Mouse (Mus musculus): ENCODE data around the gene Gfi1b. TPM values are rescaled to one million over a fixed set of nuclear protein-coding genes. Genes with fewer than 3 reads are reported as not detected.

Gene Gfi1b
- polyA plus RNA-seq, 1 experiment = 0.55 TPM

DNA sequence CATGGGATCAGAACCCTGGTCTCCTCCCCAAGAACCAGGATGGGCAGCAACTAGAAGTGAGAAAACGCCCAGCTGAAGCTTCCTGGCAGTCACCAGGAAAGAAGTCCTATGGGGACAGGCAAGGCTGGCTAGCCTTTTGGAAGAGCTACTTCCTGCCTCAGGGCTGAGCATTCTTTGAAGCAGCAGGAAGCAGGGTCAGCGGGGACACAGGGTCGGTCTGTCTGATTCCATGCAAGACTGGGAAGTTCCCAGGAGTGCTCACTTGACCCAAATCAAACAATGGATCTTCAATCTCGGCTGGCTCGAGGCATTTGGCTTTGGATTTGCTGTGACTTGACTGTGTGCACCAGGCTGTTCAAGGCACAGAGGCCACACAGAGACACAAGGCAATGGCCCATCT is 55.2 kb downstream of the Gfi1b start:
- Histone ChIP-seq H3K4me3 (ENCODE audit: insufficient read depth, low read length) (no peak overlapping the region), H3K4me1 (ENCODE audit: control insufficient read depth, insufficient read depth, low read length) (no peaks in the 10 kb centered on the region), H3K27ac (ENCODE audit: insufficient read depth, low read depth, low read length) (no peak overlapping the region)
- TF ChIP-seq POLR2A (IDR thresholded peaks at IDR 0.05; ENCODE audit: borderline replicate concordance, low read depth, low read length) (no peak), CTCF (IDR thresholded peaks at IDR 0.05; ENCODE audit: low read depth, low read length) (no peak)

DNA sequence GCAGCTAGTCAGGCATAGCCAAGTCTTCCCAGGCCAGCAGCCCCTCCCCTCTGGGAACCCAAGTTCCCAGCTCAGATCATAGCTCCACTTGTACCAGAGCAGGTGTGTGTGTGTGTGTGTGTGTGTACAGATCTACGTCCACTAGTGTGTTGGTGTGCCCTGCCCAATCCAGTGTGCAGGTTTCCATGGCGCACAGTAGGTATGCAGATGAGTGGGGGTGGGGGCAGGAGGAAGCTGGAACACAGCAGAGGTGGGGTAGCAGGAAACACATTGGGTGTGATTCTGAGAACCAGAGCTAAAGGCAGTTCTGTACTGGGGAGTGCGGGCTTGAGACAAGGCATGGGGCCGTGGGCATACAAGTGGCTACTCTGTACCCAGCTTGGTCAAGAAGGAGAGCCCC is 57.4 kb downstream of the Gfi1b start:
- Histone ChIP-seq H3K4me1 (ENCODE audit: control insufficient read depth, insufficient read depth, low read length) (no peaks in the 10 kb centered on the region), H3K4me3 (ENCODE audit: insufficient read depth, low read length) (no peak overlapping the region), H3K27ac (ENCODE audit: insufficient read depth, low read depth, low read length) (no peak overlapping the region)
- TF ChIP-seq POLR2A (IDR thresholded peaks at IDR 0.05; ENCODE audit: borderline replicate concordance, low read depth, low read length) (no peak), CTCF (IDR thresholded peaks at IDR 0.05; ENCODE audit: low read depth, low read length) (no peak)

DNA sequence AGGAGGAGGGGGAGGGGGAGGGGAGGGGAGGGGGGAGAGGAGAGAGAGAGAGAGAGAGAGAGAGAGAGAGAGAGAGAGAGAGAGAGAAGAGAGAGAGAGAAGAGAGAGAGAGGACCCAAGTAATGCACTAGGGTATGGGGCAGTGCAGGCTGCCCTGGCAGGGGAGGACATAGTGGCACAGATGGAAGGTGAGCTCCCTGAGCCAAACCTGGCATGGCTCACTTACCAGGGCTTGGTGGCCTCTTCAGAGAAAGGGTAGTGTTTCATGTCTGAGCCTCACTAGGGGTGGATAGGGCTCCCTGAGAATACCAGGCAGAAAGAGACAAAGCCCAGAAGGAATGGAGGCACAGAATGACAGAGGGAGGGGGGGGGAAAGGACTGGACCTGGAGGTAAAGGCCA is 58.0 kb downstream of the Gfi1b start:
- Histone ChIP-seq H3K4me1 (ENCODE audit: control insufficient read depth, insufficient read depth, low read length) (no peaks in the 10 kb centered on the region), H3K27ac (ENCODE audit: insufficient read depth, low read depth, low read length) (no peak overlapping the region), H3K4me3 (ENCODE audit: insufficient read depth, low read length) (no peak overlapping the region)
- TF ChIP-seq CTCF (IDR thresholded peaks at IDR 0.05; ENCODE audit: low read depth, low read length) (no peak), POLR2A (IDR thresholded peaks at IDR 0.05; ENCODE audit: borderline replicate concordance, low read depth, low read length) (no peak)

- Histone ChIP-seq H3K4me1 (ENCODE audit: control insufficient read depth, insufficient read depth, low read length) (no peaks in the 10 kb centered on the region), H3K4me3 (ENCODE audit: insufficient read depth, low read length) (no peak within 1 kb of the TSS), H3K27ac (ENCODE audit: insufficient read depth, low read depth, low read length) (no peak within 1 kb of the TSS)
- TF ChIP-seq CTCF (IDR thresholded peaks at IDR 0.05; ENCODE audit: low read depth, low read length) = no peak
- TF ChIP-seq POLR2A (IDR thresholded peaks at IDR 0.05; ENCODE audit: borderline replicate concordance, low read depth, low read length) = no peak
Observed at GRCm38 (mm10) chr2:28563303-28563702, 58.5 kb downstream of the Gfi1b start, which contains the start of gene Cel. Gene Cel (minus strand): TSS chr2:28563403.

Other genes with a start within 250 kb of the Gfi1b start
- gene Ppp1r26, start 175.2 kb downstream of the Gfi1b start, polyA plus RNA-seq (2012; ENCODE audit: insufficient read depth, insufficient read length, missing spikeins) = 0.40 and 0.60 TPM in 2 replicates
- gene 1700007K13Rik, start 155.7 kb downstream of the Gfi1b start, polyA plus RNA-seq (2012; ENCODE audit: insufficient read depth, insufficient read length, missing spikeins) = not detected in 2 replicates
- gene Mrps2, start 153.9 kb downstream of the Gfi1b start, polyA plus RNA-seq (2012; ENCODE audit: insufficient read depth, insufficient read length, missing spikeins) = 23.7 and 24.9 TPM in 2 replicates
- gene Gbgt1, start 125.1 kb downstream of the Gfi1b start, polyA plus RNA-seq (2012; ENCODE audit: insufficient read depth, insufficient read length, missing spikeins) = 16.0 and 18.4 TPM in 2 replicates
- gene Gm10134, start 115.9 kb downstream of the Gfi1b start, polyA plus RNA-seq (2012; ENCODE audit: insufficient read depth, insufficient read length, missing spikeins) = 5.1 and 8.2 TPM in 2 replicates
- gene Ralgds, start 108.9 kb downstream of the Gfi1b start, polyA plus RNA-seq (2012; ENCODE audit: insufficient read depth, insufficient read length, missing spikeins) = 30.6 and 37.0 TPM in 2 replicates
- gene Cel, start 58.6 kb downstream of the Gfi1b start, polyA plus RNA-seq (2012; ENCODE audit: insufficient read depth, insufficient read length, missing spikeins) = not detected in 2 replicates
- gene Gtf3c5, start 38.2 kb downstream of the Gfi1b start, polyA plus RNA-seq (2012; ENCODE audit: insufficient read depth, insufficient read length, missing spikeins) = 11.3 and 12.9 TPM in 2 replicates
- 19.0 and 21.4 TPM in 2 replicates for gene Tsc1, start 19.2 kb upstream of the Gfi1b start, polyA plus RNA-seq (2012; ENCODE audit: insufficient read depth, insufficient read length, missing spikeins)
- gene Spaca9, start 77.7 kb upstream of the Gfi1b start, polyA plus RNA-seq (2012; ENCODE audit: insufficient read depth, insufficient read length, missing spikeins) = 4.8 and 5.9 TPM in 2 replicates
- gene Ak8, start 78.2 kb upstream of the Gfi1b start, polyA plus RNA-seq (2012; ENCODE audit: insufficient read depth, insufficient read length, missing spikeins) = 2.5 and 2.6 TPM in 2 replicates
- gene Gtf3c4, start 218.4 kb upstream of the Gfi1b start, polyA plus RNA-seq (2012; ENCODE audit: insufficient read depth, insufficient read length, missing spikeins) = 7.8 and 10.0 TPM in 2 replicates
- gene Ddx31, start 218.4 kb upstream of the Gfi1b start, polyA plus RNA-seq (2012; ENCODE audit: insufficient read depth, insufficient read length, missing spikeins) = 7.0 and 10.5 TPM in 2 replicates

Measured in bone marrow macrophage, adult 2 months (primary cell).